Mouse (Mus musculus) NIH3T3 (cell line): ENCODE measurements around the gene Psmf1.

Experiments used
- DNase-seq: peaks from one replicate; pipeline ENCODE4 v3.0.0-alpha.2; 2012; ENCODE audit warnings: low read depth

Gene Psmf1

GRCm38 (mm10) chr2:151733151-151733865 is 10.7 kb downstream of the Psmf1 start:
- DNase-seq, result no peak

GRCm38 (mm10) chr2:151724094-151724493 is 19.9 kb downstream of the Psmf1 start:
- DNase-seq, result no peak

- DNase-seq, result no peak
Observed at GRCm38 (mm10) chr2:151716318-151717055, 27.5 kb downstream of the Psmf1 start.

GRCm38 (mm10) chr2:151715526-151715925 is 28.5 kb downstream of the Psmf1 start:
- no peak for DNase-seq

GRCm38 (mm10) chr2:151712647-151713046 is 31.3 kb downstream of the Psmf1 start:
- peak; percentile 73 for DNase-seq

GRCm38 (mm10) chr2:151702851-151703190 is 41.2 kb downstream of the Psmf1 start:
- no peak for DNase-seq

GRCm38 (mm10) chr2:151702146-151702850 is 41.7 kb downstream of the Psmf1 start:
- peak; percentile 14 for DNase-seq

GRCm38 (mm10) chr2:151701231-151702145 is 42.5 kb downstream of the Psmf1 start, which contains the start of gene Tmem74b:
Gene Tmem74b (plus strand): TSS chr2:151702008.
- DNase-seq, result no peak

- no peak for DNase-seq
Observed at GRCm38 (mm10) chr2:151682976-151683375, 61.0 kb downstream of the Psmf1 start.

GRCm38 (mm10) chr2:151682357-151682756 is 61.6 kb downstream of the Psmf1 start:
- peak; percentile 48 for DNase-seq

GRCm38 (mm10) chr2:151676234-151676633 is 67.8 kb downstream of the Psmf1 start:
- DNase-seq, result peak; percentile 28

- no peak for DNase-seq
Observed at GRCm38 (mm10) chr2:151670968-151671329, 73.0 kb downstream of the Psmf1 start.

- DNase-seq, result no peak
Observed at GRCm38 (mm10) chr2:151670026-151670967, 73.7 kb downstream of the Psmf1 start.

GRCm38 (mm10) chr2:151668433-151668832 is 75.6 kb downstream of the Psmf1 start, which contains the start of gene Rad21l:
Gene Rad21l (minus strand): TSS chr2:151668533.
- no peak for DNase-seq
